Mouse (Mus musculus) MEL (cell line): ENCODE results near the gene Aph1b.

Experiments used
- CTCF ChIP-seq, 3 experiments: IDR thresholded peaks in 2 of 3; conservative IDR thresholded peaks in 1 of 3; 2 replicates each; pipeline ENCODE4 v1.5.1; 2011 to 2012; ENCODE audit warnings: low read length in 3 of 3, low read depth in 2 of 3, mild to moderate bottlenecking in 2 of 3, improper control_type of control experiment in 1 of 3, inconsistent platforms in 1 of 3, mixed read lengths in 1 of 3, moderate library complexity in 1 of 3; ENCODE audit not compliant: control insufficient read depth in 1 of 3, insufficient read depth in 1 of 3, poor library complexity in 1 of 3, severe bottlenecking in 1 of 3
- ELF1 ChIP-seq: IDR thresholded peaks from 2 replicates; pipeline ENCODE4 v1.6.1; 2014; ENCODE audit warnings: low read depth, mild to moderate bottlenecking, inconsistent platforms, low read length, improper control_type of control experiment, moderate library complexity
- ETS1 ChIP-seq: IDR thresholded peaks from 2 replicates; pipeline ENCODE4 v1.6.1; 2012; ENCODE audit warnings: low read depth, mild to moderate bottlenecking, inconsistent platforms, low read length, improper control_type of control experiment, moderate library complexity
- POLR2A ChIP-seq, 2 experiments: IDR thresholded peaks; 2 replicates each; pipeline ENCODE4 v1.6.1; 2011 to 2012; ENCODE audit warnings: low read length in 2 of 2, mild to moderate bottlenecking in 2 of 2, control low read depth in 1 of 2, improper control_type of control experiment in 1 of 2, low read depth in 1 of 2, moderate library complexity in 1 of 2; ENCODE audit not compliant: control insufficient read depth in 1 of 2, insufficient read depth in 1 of 2, poor library complexity in 1 of 2
- USF2 ChIP-seq, 2 experiments: IDR thresholded peaks; 2 replicates each; pipeline ENCODE4 v1.6.1; 2011 to 2012; ENCODE audit warnings: improper control_type of control experiment in 2 of 2, low read length in 2 of 2, borderline replicate concordance in 1 of 2, inconsistent platforms in 1 of 2, low read depth in 1 of 2, mild to moderate bottlenecking in 1 of 2; ENCODE audit not compliant: insufficient read depth in 1 of 2

- TF ChIP-seq CTCF (IDR thresholded peaks at IDR 0.05 in 2 of 3, conservative IDR thresholded peaks at IDR 0.05 in 1 of 3; ENCODE audit: control insufficient read depth in 1 of 3, insufficient read depth in 1 of 3, low read depth in 2 of 3, low read length in 3 of 3, poor library complexity in 1 of 3, severe bottlenecking in 1 of 3) (no peak), USF2 (IDR thresholded peaks at IDR 0.05; ENCODE audit: borderline replicate concordance in 1 of 2, insufficient read depth in 1 of 2, low read depth in 1 of 2, low read length in 2 of 2) (no peak), ETS1 (no peak), POLR2A (IDR thresholded peaks at IDR 0.05; ENCODE audit: control insufficient read depth in 1 of 2, insufficient read depth in 1 of 2, low read depth in 1 of 2, low read length in 2 of 2, poor library complexity in 1 of 2) (no peak), ELF1 (no peak)
Observed at GRCm38 (mm10) chr9:66736016-66736415, 59.3 kb downstream of the Aph1b start.
